Mouse (Mus musculus) bone marrow macrophage, adult 2 months (primary cell): ENCODE data around the gene Nr4a1. TPM values are rescaled to one million over a fixed set of nuclear protein-coding genes. Genes with fewer than 3 reads are reported as not detected.

Source experiments
- H3K27ac ChIP-seq: 2 replicates; pipeline ENCODE4 v1.5.1; 2012; ENCODE audit warnings: low read depth, low read length; ENCODE audit not compliant: insufficient read depth
- H3K4me1 ChIP-seq: 2 replicates; pipeline ENCODE4 v1.6.1; 2012; ENCODE audit warnings: low read length; ENCODE audit not compliant: control insufficient read depth, insufficient read depth
- H3K4me3 ChIP-seq: 2 replicates; pipeline ENCODE4 v1.5.1; 2012; ENCODE audit warnings: mild to moderate bottlenecking, low read length, moderate library complexity; ENCODE audit not compliant: insufficient read depth
- CTCF ChIP-seq: IDR thresholded peaks from 2 replicates; pipeline ENCODE4 v1.5.1; 2012; ENCODE audit warnings: low read depth, mild to moderate bottlenecking, low read length, moderate library complexity
- POLR2A ChIP-seq: IDR thresholded peaks from 2 replicates; pipeline ENCODE4 v1.6.1; 2012; ENCODE audit warnings: mild to moderate bottlenecking, low read depth, low read length, borderline replicate concordance
- polyA plus RNA-seq: library from polyadenylated mRNA; stranded (reverse); fragments of >200 nt; gene quantifications from 2 replicates; pipeline ENCODE4 v1.2.4, GENCODE M21; 2012; ENCODE audit not compliant: missing spikeins, insufficient read depth, insufficient read length

Gene Nr4a1
- polyA plus RNA-seq, 1 experiment = 8.8 TPM

DNA sequence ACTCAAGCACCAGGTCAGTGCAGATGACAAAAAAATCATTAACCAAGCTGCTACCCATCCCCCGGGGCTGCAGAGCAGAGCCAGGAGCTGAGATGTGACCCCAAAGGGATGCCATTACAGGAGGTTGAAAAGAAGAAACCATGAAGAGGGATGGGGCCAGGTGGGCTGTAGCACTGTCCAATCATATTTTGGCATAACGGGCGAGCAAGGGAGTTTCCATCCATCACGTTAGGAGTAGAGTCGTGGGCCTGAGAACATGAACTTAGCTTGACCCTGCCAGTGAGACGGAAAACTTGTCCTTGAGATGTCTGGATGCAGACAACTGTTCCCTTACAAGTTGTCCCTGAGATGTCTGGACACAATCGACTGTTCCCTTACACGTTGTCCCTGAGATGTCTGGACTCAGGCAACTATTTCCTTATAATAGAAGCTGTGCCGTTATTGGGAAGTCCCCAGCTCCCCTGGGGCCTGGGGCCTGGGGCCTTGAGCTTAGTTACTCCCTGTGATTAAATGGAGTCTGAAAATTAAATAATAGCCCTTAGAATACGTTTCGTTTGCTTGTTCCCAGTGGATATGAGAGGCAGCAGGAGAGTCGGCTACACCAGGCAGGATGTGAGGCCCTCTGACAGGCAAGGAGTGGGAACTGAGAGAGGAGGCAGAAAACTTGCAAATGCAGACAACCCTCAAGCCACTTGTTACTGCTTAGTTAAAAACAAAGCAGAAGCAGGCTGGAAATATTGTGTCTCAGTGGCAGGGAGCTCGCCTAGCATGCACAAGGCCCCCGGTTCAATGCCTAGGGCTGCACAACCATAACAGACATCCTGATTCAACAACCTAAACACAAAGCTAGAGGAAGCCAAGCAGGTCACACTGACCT is 65.1 kb downstream of the Nr4a1 start:
- TF ChIP-seq POLR2A (no peak), CTCF (no peak)
- Histone ChIP-seq H3K27ac (peak overlapping the region; percentile 85), H3K4me3 (no peak overlapping the region), H3K4me1 (peaks cover 42% of the 10 kb centered on the region)

GRCm38 (mm10) chr15:101320010-101320617 is 66.0 kb downstream of the Nr4a1 start:
- no peak overlapping the region for H3K4me3 ChIP-seq
- H3K4me1 ChIP-seq = peaks cover 42% of the 10 kb centered on the region
- TF ChIP-seq CTCF = no peak
- no peak for TF ChIP-seq POLR2A
- peak overlapping the region; percentile 85; the same call in 1 of the 2 replicates for H3K27ac ChIP-seq

- H3K4me3 ChIP-seq = no peak overlapping the region
- H3K4me1 ChIP-seq = peaks cover 42% of the 10 kb centered on the region
- no peak overlapping the region for H3K27ac ChIP-seq
- TF ChIP-seq CTCF = no peak
- no peak for TF ChIP-seq POLR2A
Measured at GRCm38 (mm10) chr15:101320618-101321041, 66.6 kb downstream of the Nr4a1 start.

DNA sequence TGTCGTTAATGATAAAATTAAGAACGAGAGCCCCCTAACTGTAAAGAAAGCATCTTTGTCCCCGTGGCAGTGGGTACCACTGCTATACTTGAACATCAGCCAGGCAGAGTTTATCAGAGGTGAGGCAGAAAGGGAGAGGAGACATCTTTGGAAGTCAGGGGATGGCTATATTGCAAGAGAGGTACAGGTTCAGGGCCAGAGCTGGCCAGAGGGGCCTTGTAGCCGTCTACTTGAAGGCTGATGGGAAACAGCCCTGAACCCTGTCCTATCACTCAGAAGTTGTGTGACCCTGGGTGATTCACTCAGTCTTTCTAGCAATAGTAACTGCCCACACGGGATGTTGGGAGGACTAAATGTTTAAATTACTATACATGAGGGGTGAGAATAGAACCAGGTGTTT is 67.1 kb downstream of the Nr4a1 start:
- no peak overlapping the region for H3K27ac ChIP-seq
- TF ChIP-seq POLR2A (no peak), CTCF (no peak)
- no peak overlapping the region for H3K4me3 ChIP-seq
- H3K4me1 ChIP-seq = peaks cover 42% of the 10 kb centered on the region

DNA sequence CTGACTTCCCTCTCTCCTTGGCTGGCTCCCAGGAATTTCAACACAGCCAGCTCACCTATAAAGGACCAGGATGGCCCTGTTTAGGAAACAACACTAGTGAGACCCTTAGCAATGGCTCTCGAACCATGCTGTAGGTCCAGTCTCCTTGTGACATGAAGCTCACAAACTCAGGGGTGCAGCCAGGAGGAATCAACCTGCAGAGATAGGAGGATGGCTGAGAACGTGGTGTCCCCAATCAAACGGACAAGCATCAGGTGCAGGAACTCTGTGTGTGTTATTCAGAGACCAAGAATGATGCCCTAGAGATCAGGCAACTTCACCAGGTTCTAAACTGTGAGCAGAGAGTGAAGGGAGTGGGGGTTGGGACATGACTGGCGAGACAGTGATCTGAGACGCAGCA is 68.0 kb downstream of the Nr4a1 start:
- no peak overlapping the region for H3K27ac ChIP-seq
- H3K4me3 ChIP-seq = no peak overlapping the region
- H3K4me1 ChIP-seq = peaks cover 33% of the 10 kb centered on the region
- TF ChIP-seq CTCF = no peak
- no peak for TF ChIP-seq POLR2A

GRCm38 (mm10) chr15:101322640-101323039 is 68.6 kb downstream of the Nr4a1 start:
- TF ChIP-seq CTCF (no peak), POLR2A (no peak)
- H3K4me3 ChIP-seq = no peak overlapping the region
- H3K27ac ChIP-seq = no peak overlapping the region
- peaks cover 28% of the 10 kb centered on the region for H3K4me1 ChIP-seq

GRCm38 (mm10) chr15:101323511-101323910 is 69.4 kb downstream of the Nr4a1 start:
- H3K4me3 ChIP-seq = no peak overlapping the region
- TF ChIP-seq POLR2A (no peak), CTCF (peak; percentile 24; the same call in 1 of the 2 replicates)
- no peak overlapping the region for H3K27ac ChIP-seq
- peaks cover 23% of the 10 kb centered on the region for H3K4me1 ChIP-seq

Other genes starting within 250 kb of the Nr4a1 start
- not detected in 2 replicates for gene Gm47841, start 206.9 kb upstream of the Nr4a1 start, polyA plus RNA-seq
- 2.8 and 2.9 TPM in 2 replicates for gene Fignl2, start 175.7 kb upstream of the Nr4a1 start, polyA plus RNA-seq
- not detected in 2 replicates for gene Ankrd33, start 138.5 kb upstream of the Nr4a1 start, polyA plus RNA-seq
- gene Acvrl1, start 125.7 kb upstream of the Nr4a1 start, polyA plus RNA-seq = 26.6 and 29.8 TPM in 2 replicates
- 20.2 and 22.3 TPM in 2 replicates for gene Acvr1b, start 80.2 kb upstream of the Nr4a1 start, polyA plus RNA-seq
- gene Grasp, start 30.1 kb upstream of the Nr4a1 start, polyA plus RNA-seq = 0.40 TPM in 1 of 2 replicates, not detected in the other
- 36.4 and 39.1 TPM in 2 replicates for gene Atg101, start 30.0 kb downstream of the Nr4a1 start, polyA plus RNA-seq
- not detected in 2 replicates for gene 6030408B16Rik, start 38.9 kb downstream of the Nr4a1 start, polyA plus RNA-seq
- 14.8 and 15.6 TPM in 2 replicates for gene Krt80, start 115.9 kb downstream of the Nr4a1 start, polyA plus RNA-seq
- 0.48 TPM in 1 of 2 replicates, not detected in the other for gene Krt7, start 156.8 kb downstream of the Nr4a1 start, polyA plus RNA-seq
- not detected in 2 replicates for gene Krt87, start 184.5 kb downstream of the Nr4a1 start, polyA plus RNA-seq
- gene Krt88, start 193.5 kb downstream of the Nr4a1 start, polyA plus RNA-seq = not detected in 2 replicates
- gene Krt81, start 209.5 kb downstream of the Nr4a1 start, polyA plus RNA-seq = not detected in 2 replicates
- not detected in 2 replicates for gene Krt86, start 219.2 kb downstream of the Nr4a1 start, polyA plus RNA-seq
- gene Krt83, start 237.2 kb downstream of the Nr4a1 start, polyA plus RNA-seq = not detected in 2 replicates